Mouse (Mus musculus) heart, embryonic 15.5 days (tissue): ENCODE results near the gene Ppil2. TPM values are rescaled to one million over a fixed set of nuclear protein-coding genes. Genes with fewer than 3 reads are reported as not detected.

Experiments used
- ATAC-seq: fragments of 200-750 bp; cut with Nextera tagmentation; replicated peaks from 2 replicates; pipeline ENCODE4 v1.8.0; 2017; ENCODE audit warnings: low read depth, moderate TSS enrichment; ENCODE audit not compliant: insufficient number of reproducible peaks, insufficient read depth, low FRiP score
- H3K27ac ChIP-seq: fragments of 300-500 bp; sonication (generic); 2 replicates; pipeline ENCODE4 v1.5.1; 2015; ENCODE audit warnings: mild to moderate bottlenecking, inconsistent platforms
- H3K27me3 ChIP-seq: fragments of 300-500 bp; sonication (generic); 2 replicates; pipeline ENCODE4 v1.6.1; 2015; ENCODE audit warnings: inconsistent platforms
- H3K36me3 ChIP-seq: fragments of 300-500 bp; sonication (generic); 2 replicates; pipeline ENCODE4 v1.6.1; 2015; ENCODE audit warnings: mild to moderate bottlenecking, inconsistent platforms
- H3K4me1 ChIP-seq: fragments of 300-500 bp; sonication (generic); replicated peaks from 2 replicates; pipeline ENCODE4 v1.6.1; 2015; ENCODE audit warnings: inconsistent platforms
- H3K4me2 ChIP-seq: fragments of 300-500 bp; sonication (generic); 2 replicates; pipeline ENCODE4 v1.6.1; 2015; ENCODE audit warnings: inconsistent platforms, mild to moderate bottlenecking, moderate library complexity
- H3K4me3 ChIP-seq: fragments of 300-500 bp; sonication (generic); 2 replicates; pipeline ENCODE4 v1.5.1; 2015; ENCODE audit warnings: mild to moderate bottlenecking, inconsistent platforms
- H3K9ac ChIP-seq: fragments of 300-500 bp; sonication (generic); 2 replicates; pipeline ENCODE4 v1.6.1; 2015; ENCODE audit warnings: mild to moderate bottlenecking, inconsistent platforms
- H3K9me3 ChIP-seq: fragments of 300-500 bp; sonication (generic); replicated peaks from 2 replicates; pipeline ENCODE4 v1.6.1; 2016; ENCODE audit warnings: inconsistent platforms
- WGBS: fragments of 180-500 bp; shearing (Covaris S2); methylation state at CpG from one replicate; pipeline ENCODE4 v1.1.7; 2015; ENCODE audit warnings: mixed read lengths; 5-methylcytosine and 5-hydroxymethylcytosine counted together
- polyA plus RNA-seq: library from polyadenylated mRNA; unstranded; fragments of >200 nt; fragmentation: Nextera tagmentation; extraction: Ambion mirVana; gene quantifications from 2 replicates; pipeline ENCODE4 v1.2.1, GENCODE M21; 2015

Gene Ppil2
- polyA plus RNA-seq: 89.8 and 106 TPM in 2 replicates

GRCm38 (mm10) chr16:17110771-17111743, at the start of gene Ppil2:
Ppil2 (minus strand) TSS chr16:17111257.
- ATAC-seq: peak; percentile 60; the same call in 1 of the 2 replicates
- no peaks in the 10 kb centered on the region for H3K27me3 ChIP-seq
- peaks cover 22% of the 10 kb centered on the region for H3K36me3 ChIP-seq
- 9% methylated on average over 38 of the region's 38 CpGs for WGBS
- H3K4me2 ChIP-seq: peak within 1 kb of the TSS; percentile 65
- H3K9me3 ChIP-seq: no peaks in the 10 kb centered on the region
- peaks cover 12% of the 10 kb centered on the region for H3K4me1 ChIP-seq
- H3K9ac ChIP-seq: peak within 1 kb of the TSS; percentile 70
- H3K4me3 ChIP-seq: peak within 1 kb of the TSS; percentile 74
- H3K27ac ChIP-seq: peak within 1 kb of the TSS; percentile 74

GRCm38 (mm10) chr16:17154346-17154745, 43.3 kb upstream of the Ppil2 start:
- H3K9ac ChIP-seq: no peak overlapping the region
- H3K27me3 ChIP-seq: no peaks in the 10 kb centered on the region
- H3K9me3 ChIP-seq: no peaks in the 10 kb centered on the region
- H3K36me3 ChIP-seq: peaks cover 47% of the 10 kb centered on the region
- 78% methylated on average over 2 of the region's 2 CpGs for WGBS
- no peak overlapping the region for H3K4me2 ChIP-seq
- no peak overlapping the region; the same call in 1 of the 2 replicates for H3K27ac ChIP-seq
- no peak for ATAC-seq
- no peaks in the 10 kb centered on the region for H3K4me1 ChIP-seq
- H3K4me3 ChIP-seq: no peak overlapping the region

- no peak overlapping the region for H3K27ac ChIP-seq
- H3K9me3 ChIP-seq: no peaks in the 10 kb centered on the region
- H3K36me3 ChIP-seq: peaks cover 25% of the 10 kb centered on the region
- 92% methylated on average over 4 of the region's 4 CpGs for WGBS
- H3K4me1 ChIP-seq: peaks cover 15% of the 10 kb centered on the region
- no peak for ATAC-seq
- no peak overlapping the region for H3K4me3 ChIP-seq
- no peak overlapping the region for H3K4me2 ChIP-seq
- H3K27me3 ChIP-seq: 0 out of 2 replicates have a peak, but pooled peaks cover 3% of the 10 kb centered on the region
- H3K9ac ChIP-seq: no peak overlapping the region
Observed at GRCm38 (mm10) chr16:17151874-17152273, 40.8 kb upstream of the Ppil2 start.

GRCm38 (mm10) chr16:17150520-17151258, 39.6 kb upstream of the Ppil2 start:
- Histone ChIP-seq H3K9ac (no peak overlapping the region), H3K36me3 (peaks cover 25% of the 10 kb centered on the region), H3K4me1 (peaks cover 16% of the 10 kb centered on the region), H3K4me2 (no peak overlapping the region), H3K4me3 (no peak overlapping the region), H3K27me3 (0 out of 2 replicates have a peak, but pooled peaks cover 3% of the 10 kb centered on the region), H3K27ac (no peak overlapping the region), H3K9me3 (no peaks in the 10 kb centered on the region)
- no peak for ATAC-seq
- WGBS: 83% methylated on average over 7 of the region's 7 CpGs

GRCm38 (mm10) chr16:17148084-17148483, 37.0 kb upstream of the Ppil2 start:
- 13% methylated on average over 16 of the region's 16 CpGs for WGBS
- Histone ChIP-seq H3K4me2 (peak overlapping the region; percentile 99), H3K27ac (no peak overlapping the region), H3K9me3 (no peaks in the 10 kb centered on the region), H3K9ac (no peak overlapping the region), H3K36me3 (peaks cover 10% of the 10 kb centered on the region; the same call in 1 of the 2 replicates), H3K27me3 (0 out of 2 replicates have a peak, but pooled peaks cover 3% of the 10 kb centered on the region), H3K4me1 (peaks cover 16% of the 10 kb centered on the region), H3K4me3 (peak overlapping the region; percentile 70)
- no peak for ATAC-seq

GRCm38 (mm10) chr16:17147391-17147929, 36.4 kb upstream of the Ppil2 start:
- peak overlapping the region; percentile 99 for H3K4me2 ChIP-seq
- WGBS: under 1% methylated on average over 41 of the region's 41 CpGs
- no peak overlapping the region for H3K27ac ChIP-seq
- H3K36me3 ChIP-seq: peaks cover 5% of the 10 kb centered on the region; the same call in 1 of the 2 replicates
- H3K9ac ChIP-seq: peak overlapping the region; percentile 58
- peaks cover 16% of the 10 kb centered on the region for H3K4me1 ChIP-seq
- no peaks in the 10 kb centered on the region for H3K9me3 ChIP-seq
- 0 out of 2 replicates have a peak, but pooled peaks have one; percentile 21 for ATAC-seq
- 0 out of 2 replicates have a peak, but pooled peaks cover 3% of the 10 kb centered on the region for H3K27me3 ChIP-seq
- peak overlapping the region; percentile 70 for H3K4me3 ChIP-seq

- Histone ChIP-seq H3K36me3 (no peaks in the 10 kb centered on the region), H3K27ac (no peak within 1 kb of the TSS), H3K4me1 (peaks cover 16% of the 10 kb centered on the region), H3K27me3 (0 out of 2 replicates have a peak, but pooled peaks cover 3% of the 10 kb centered on the region), H3K9me3 (no peaks in the 10 kb centered on the region), H3K9ac (peak within 1 kb of the TSS; percentile 58), H3K4me2 (peak within 1 kb of the TSS; percentile 99), H3K4me3 (peak within 1 kb of the TSS; percentile 70)
- under 1% methylated on average over 34 of the region's 34 CpGs for WGBS
- peak; percentile 84 for ATAC-seq
Observed at GRCm38 (mm10) chr16:17146772-17147235, 35.7 kb upstream of the Ppil2 start, which contains the start of gene Ccdc116. Ccdc116 (minus strand) TSS chr16:17147229.

- no peak within 1 kb of the TSS for H3K9ac ChIP-seq
- peaks cover 16% of the 10 kb centered on the region for H3K4me1 ChIP-seq
- no peaks in the 10 kb centered on the region for H3K36me3 ChIP-seq
- no peak for ATAC-seq
- no peak within 1 kb of the TSS for H3K27ac ChIP-seq
- no peak within 1 kb of the TSS for H3K4me3 ChIP-seq
- 0 out of 2 replicates have a peak, but pooled peaks cover 3% of the 10 kb centered on the region for H3K27me3 ChIP-seq
- WGBS: 28% methylated on average over 7 of the region's 7 CpGs
- H3K4me2 ChIP-seq: no peak within 1 kb of the TSS
- no peaks in the 10 kb centered on the region for H3K9me3 ChIP-seq
Observed at GRCm38 (mm10) chr16:17144339-17144738, 33.3 kb upstream of the Ppil2 start, which contains the start of gene Ydjc. Ydjc (plus strand) TSS chr16:17144621.

- no peak overlapping the region for H3K4me2 ChIP-seq
- H3K4me1 ChIP-seq: peaks cover 4% of the 10 kb centered on the region
- H3K27me3 ChIP-seq: no peaks in the 10 kb centered on the region
- 78% methylated on average over 15 of the region's 15 CpGs for WGBS
- ATAC-seq: no peak
- H3K9ac ChIP-seq: no peak overlapping the region
- no peaks in the 10 kb centered on the region for H3K36me3 ChIP-seq
- H3K9me3 ChIP-seq: no peaks in the 10 kb centered on the region
- no peak overlapping the region for H3K27ac ChIP-seq
- no peak overlapping the region for H3K4me3 ChIP-seq
Observed at GRCm38 (mm10) chr16:17137355-17137754, 26.3 kb upstream of the Ppil2 start.

GRCm38 (mm10) chr16:17132906-17133200, 21.8 kb upstream of the Ppil2 start:
- WGBS: 42% methylated on average over 7 of the region's 7 CpGs
- no peaks in the 10 kb centered on the region for H3K36me3 ChIP-seq
- peak overlapping the region; percentile 86 for H3K4me3 ChIP-seq
- peak overlapping the region; percentile 43; the same call in 1 of the 2 replicates for H3K9ac ChIP-seq
- ATAC-seq: no peak
- peaks cover 15% of the 10 kb centered on the region for H3K4me1 ChIP-seq
- peak overlapping the region; percentile 98 for H3K4me2 ChIP-seq
- no peaks in the 10 kb centered on the region for H3K9me3 ChIP-seq
- no peak overlapping the region for H3K27ac ChIP-seq
- no peaks in the 10 kb centered on the region for H3K27me3 ChIP-seq
